Mouse (Mus musculus): Measurements from ENCODE around the gene Frmpd1.

DNA sequence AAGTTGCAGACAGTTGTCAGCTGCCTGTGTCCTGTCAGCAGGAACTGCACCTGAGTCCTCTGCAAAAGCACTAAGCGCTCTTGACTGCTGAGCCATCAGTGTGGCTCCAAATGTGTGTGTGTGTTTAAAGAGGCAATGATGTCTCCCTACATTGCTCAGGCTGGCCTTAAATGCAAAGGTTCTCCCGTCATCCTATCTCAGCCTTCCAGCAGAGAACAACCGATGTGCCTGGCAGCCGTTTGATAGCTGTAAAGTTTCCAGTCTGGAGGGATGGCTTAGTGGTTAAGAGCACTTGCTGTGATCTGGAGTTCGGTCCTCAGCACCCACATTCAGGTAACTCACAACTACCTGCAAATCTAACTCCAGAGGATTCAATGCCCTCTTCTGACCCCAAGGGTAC is 56.7 kb downstream of the Frmpd1 start:
- no peak for TF ChIP-seq CTCF (IDR thresholded peaks at IDR 0.05; ENCODE audit: low read depth, low read length)
- TF ChIP-seq POLR2A (IDR thresholded peaks at IDR 0.05; ENCODE audit: borderline replicate concordance, low read depth, low read length), result no peak
